Mouse (Mus musculus): ENCODE measurements around the gene N4bp2l2. TPM values are rescaled to one million over a fixed set of nuclear protein-coding genes. Genes with fewer than 3 reads are reported as not detected.

The N4bp2l2 gene
- polyA plus RNA-seq, 1 experiment: 37.3 TPM

GRCm38 (mm10) chr5:150598202-150599119, 67.5 kb downstream of the N4bp2l2 start:
- WGBS: 79% methylated on average over 21 of the region's 21 CpGs
- Histone ChIP-seq H3K27ac (ENCODE audit: insufficient read depth, low read length) (no peak overlapping the region), H3K4me3 (replicated peaks; ENCODE audit: insufficient read depth, low read depth, low read length) (no peak overlapping the region), H3K4me1 (ENCODE audit: control insufficient read depth, insufficient read depth, low read length) (no peaks in the 10 kb centered on the region), H3K27me3 (ENCODE audit: control insufficient read depth, insufficient read depth, low read length) (no peaks in the 10 kb centered on the region)
- DNase-seq: no peak
- no peak for TF ChIP-seq CTCF (IDR thresholded peaks at IDR 0.05; ENCODE audit: borderline replicate concordance, insufficient read depth, low read depth, low read length)
- TF ChIP-seq POLR2A (IDR thresholded peaks at IDR 0.05; ENCODE audit: borderline replicate concordance, insufficient read depth, low read length): no peak

GRCm38 (mm10) chr5:150597088-150597487, 68.9 kb downstream of the N4bp2l2 start, which contains the start of gene N4bp2l1:
TSS of gene N4bp2l1 (minus strand) at chr5:150597188.
- TF ChIP-seq CTCF (IDR thresholded peaks at IDR 0.05; ENCODE audit: borderline replicate concordance, insufficient read depth, low read depth, low read length): no peak
- no peak for TF ChIP-seq POLR2A (IDR thresholded peaks at IDR 0.05; ENCODE audit: borderline replicate concordance, insufficient read depth, low read length)
- DNase-seq: no peak
- Histone ChIP-seq H3K27me3 (ENCODE audit: control insufficient read depth, insufficient read depth, low read length) (no peaks in the 10 kb centered on the region), H3K4me3 (replicated peaks; ENCODE audit: insufficient read depth, low read depth, low read length) (no peak within 1 kb of the TSS), H3K27ac (ENCODE audit: insufficient read depth, low read length) (no peak within 1 kb of the TSS), H3K4me1 (ENCODE audit: control insufficient read depth, insufficient read depth, low read length) (0 out of 2 replicates have a peak, but pooled peaks cover 2% of the 10 kb centered on the region)
- WGBS: 94% methylated on average over 7 of the region's 7 CpGs

- Histone ChIP-seq H3K27ac (ENCODE audit: insufficient read depth, low read length) (no peak overlapping the region), H3K4me3 (replicated peaks; ENCODE audit: insufficient read depth, low read depth, low read length) (no peak overlapping the region), H3K4me1 (ENCODE audit: control insufficient read depth, insufficient read depth, low read length) (0 out of 2 replicates have a peak, but pooled peaks cover 4% of the 10 kb centered on the region), H3K27me3 (ENCODE audit: control insufficient read depth, insufficient read depth, low read length) (no peaks in the 10 kb centered on the region)
- no peak for TF ChIP-seq POLR2A (IDR thresholded peaks at IDR 0.05; ENCODE audit: borderline replicate concordance, insufficient read depth, low read length)
- no peak for TF ChIP-seq CTCF (IDR thresholded peaks at IDR 0.05; ENCODE audit: borderline replicate concordance, insufficient read depth, low read depth, low read length)
- DNase-seq: no peak
- WGBS: 62% methylated on average over 11 of the region's 11 CpGs
Observed at GRCm38 (mm10) chr5:150595366-150596016, 70.5 kb downstream of the N4bp2l2 start.

GRCm38 (mm10) chr5:150594649-150595339, 71.2 kb downstream of the N4bp2l2 start:
- Histone ChIP-seq H3K27ac (ENCODE audit: insufficient read depth, low read length) (0 out of 2 replicates have a peak overlapping the region, but pooled peaks have one; percentile 39), H3K27me3 (ENCODE audit: control insufficient read depth, insufficient read depth, low read length) (no peaks in the 10 kb centered on the region), H3K4me1 (ENCODE audit: control insufficient read depth, insufficient read depth, low read length) (0 out of 2 replicates have a peak, but pooled peaks cover 4% of the 10 kb centered on the region), H3K4me3 (replicated peaks; ENCODE audit: insufficient read depth, low read depth, low read length) (peak overlapping the region; percentile 80)
- TF ChIP-seq POLR2A (IDR thresholded peaks at IDR 0.05; ENCODE audit: borderline replicate concordance, insufficient read depth, low read length) (no peak), CTCF (IDR thresholded peaks at IDR 0.05; ENCODE audit: borderline replicate concordance, insufficient read depth, low read depth, low read length) (no peak)
- no peak for DNase-seq
- WGBS: 6% methylated on average over 17 of the region's 17 CpGs

GRCm38 (mm10) chr5:150593756-150594648, 72.0 kb downstream of the N4bp2l2 start:
- peak overlapping the region; percentile 71 for H3K27ac ChIP-seq (ENCODE audit: insufficient read depth, low read length)
- H3K4me1 ChIP-seq (ENCODE audit: control insufficient read depth, insufficient read depth, low read length): 0 out of 2 replicates have a peak, but pooled peaks cover 4% of the 10 kb centered on the region
- TF ChIP-seq CTCF (IDR thresholded peaks at IDR 0.05; ENCODE audit: borderline replicate concordance, insufficient read depth, low read depth, low read length) (no peak), POLR2A (IDR thresholded peaks at IDR 0.05; ENCODE audit: borderline replicate concordance, insufficient read depth, low read length) (peak; percentile 42; the same call in 1 of the 2 replicates)
- no peaks in the 10 kb centered on the region for H3K27me3 ChIP-seq (ENCODE audit: control insufficient read depth, insufficient read depth, low read length)
- WGBS: 1% methylated on average over 101 of the region's 102 CpGs
- peak overlapping the region; percentile 80 for H3K4me3 ChIP-seq (replicated peaks; ENCODE audit: insufficient read depth, low read depth, low read length)
- peak; percentile 75 to 76 for DNase-seq

- peak; percentile 67 to 70 for DNase-seq
- Histone ChIP-seq H3K4me3 (replicated peaks; ENCODE audit: insufficient read depth, low read depth, low read length) (peak overlapping the region; percentile 80), H3K27me3 (ENCODE audit: control insufficient read depth, insufficient read depth, low read length) (no peaks in the 10 kb centered on the region), H3K4me1 (ENCODE audit: control insufficient read depth, insufficient read depth, low read length) (0 out of 2 replicates have a peak, but pooled peaks cover 4% of the 10 kb centered on the region), H3K27ac (ENCODE audit: insufficient read depth, low read length) (peak overlapping the region; percentile 34; the same call in 1 of the 2 replicates)
- WGBS: 5% methylated on average over 40 of the region's 40 CpGs
- no peak for TF ChIP-seq CTCF (IDR thresholded peaks at IDR 0.05; ENCODE audit: borderline replicate concordance, insufficient read depth, low read depth, low read length)
- TF ChIP-seq POLR2A (IDR thresholded peaks at IDR 0.05; ENCODE audit: borderline replicate concordance, insufficient read depth, low read length): no peak
Observed at GRCm38 (mm10) chr5:150592904-150593755, 72.9 kb downstream of the N4bp2l2 start.

Measured in cerebellum, adult 2 months (tissue).